Mouse (Mus musculus): ENCODE measurements around the gene Hbq1a.

GRCm38 (mm10) chr11:32333235-32333634, 33.4 kb downstream of the Hbq1a start:
- TF ChIP-seq CTCF (IDR thresholded peaks at IDR 0.05; ENCODE audit: control insufficient read depth, insufficient read depth, low read length) (no peak), POLR2A (IDR thresholded peaks at IDR 0.05; ENCODE audit: borderline replicate concordance, control insufficient read depth, low read depth, low read length) (no peak)

All from bone marrow, adult 2 months (tissue).